9 mouse cellular contexts compared by ENCODE assay signal in genomic region chr4:49058557-49058956, GRCm38 (mm10). TPM values are rescaled to one million over a fixed set of nuclear protein-coding genes. Genes with fewer than 3 reads are reported as not detected.
DNase-seq lines count a peak whose midpoint lies in the region; ATAC-seq and TF ChIP-seq lines count a peak whose summit lies in the region.
"Had no signal": no experiment of that assay in that cellular context is flagged by ENCODE, and none has a peak within 500 bp of the region (broad histone marks: within the 10 kb centered on the region; RNA-seq: fewer than 3 reads in every experiment).

No protein-coding gene starts in this region.

- DNase-seq in heart, postnatal 14 days = no peak
- peak; percentile 11 for DNase-seq in embryo, embryonic 11.5 days (ENCODE audit: low read depth, low spot score)
- DNase-seq in hindbrain, postnatal 0 days (ENCODE audit: low spot score) = no peak
- no peak for DNase-seq in midbrain, embryonic 11.5 days (ENCODE audit: low spot score, missing footprints)
- DNase-seq in spleen, postnatal 4 days (ENCODE audit: low spot score in 2 of 2) = no peak
- DNase-seq in thymus, adult 2 months = no peak
- no peak for DNase-seq in gastrocnemius, adult 8-10 months (ENCODE audit: low spot score in 2 of 2)

- no peak overlapping the region for H3K27ac ChIP-seq in heart, embryonic 14.5 days (replicated peaks in 1 of 2; ENCODE audit: control insufficient read depth in 1 of 2, insufficient read depth in 1 of 2, low read depth in 2 of 2, low read length in 2 of 2)
- peak overlapping the region; percentile 81 for H3K27ac ChIP-seq in hindbrain, postnatal 0 days
- H3K27ac ChIP-seq in midbrain, embryonic 11.5 days (ENCODE audit: low read depth, low read length) = no peak overlapping the region
- no peak overlapping the region for H3K27ac ChIP-seq in thymus, adult 2 months (ENCODE audit: control insufficient read depth, insufficient read depth, low read length)

- no peak for ATAC-seq in heart, embryonic 14.5 days (ENCODE audit: insufficient number of reproducible peaks, insufficient read depth, low FRiP score, low read depth)
- ATAC-seq in hindbrain, postnatal 0 days = 0 out of 2 replicates have a peak, but pooled peaks have one; percentile 2
- ATAC-seq in midbrain, embryonic 11.5 days (ENCODE audit: low FRiP score) = peak; percentile 30

- intact Hi-C loops in heart, postnatal 14 days (cut with DNase I) = no loop called here

- 13% methylated on average over 7 of the region's 7 CpGs for WGBS in heart, embryonic 14.5 days
- WGBS in hindbrain, postnatal 0 days = 4% methylated on average over 7 of the region's 7 CpGs
- WGBS in midbrain, embryonic 11.5 days = 2% methylated on average over 7 of the region's 7 CpGs
- 24% methylated on average over 7 of the region's 7 CpGs for WGBS in thymus, adult 2 months

- TF ChIP-seq POLR2A in thymus, adult 2 months (IDR thresholded peaks at IDR 0.05; ENCODE audit: control insufficient read depth, extremely low read depth, insufficient read depth, low read length, poor library complexity) = no peak

- H3K36me3 ChIP-seq in heart, embryonic 14.5 days (ENCODE audit: control insufficient read depth, insufficient read depth, low read length) = no peaks in the 10 kb centered on the region
- no peaks in the 10 kb centered on the region for H3K36me3 ChIP-seq in hindbrain, postnatal 0 days (ENCODE audit: insufficient read depth, low read length)
- no peaks in the 10 kb centered on the region for H3K36me3 ChIP-seq in midbrain, embryonic 11.5 days (ENCODE audit: control insufficient read depth, insufficient read depth, low read length)
- no peaks in the 10 kb centered on the region for H3K36me3 ChIP-seq in thymus, adult 2 months (ENCODE audit: control insufficient read depth, insufficient read depth, low read length)

- peak overlapping the region; percentile 74 for H3K9ac ChIP-seq in heart, embryonic 14.5 days (ENCODE audit: low read length)
- H3K9ac ChIP-seq in hindbrain, postnatal 0 days (replicated peaks; ENCODE audit: low read length) = peak overlapping the region; percentile 59; the same call in 1 of the 2 replicates
- H3K9ac ChIP-seq in midbrain, embryonic 11.5 days (ENCODE audit: low read length) = peak overlapping the region; percentile 67

- peaks cover 15 to 19% of the 10 kb centered on the region in 2 experiments for H3K4me1 ChIP-seq in heart, embryonic 14.5 days (ENCODE audit: control insufficient read depth in 2 of 2, insufficient read depth in 2 of 2, low read length in 2 of 2)
- H3K4me1 ChIP-seq in hindbrain, postnatal 0 days (ENCODE audit: insufficient read depth, low read length) = peaks cover 23% of the 10 kb centered on the region
- H3K4me1 ChIP-seq in midbrain, embryonic 11.5 days (ENCODE audit: control insufficient read depth, insufficient read depth, low read length) = peaks cover 9% of the 10 kb centered on the region
- H3K4me1 ChIP-seq in thymus, adult 2 months (replicated peaks; ENCODE audit: control insufficient read depth, insufficient read depth, low read length) = no peaks in the 10 kb centered on the region

- H3K9me3 ChIP-seq in heart, embryonic 14.5 days (ENCODE audit: control insufficient read depth, low read length) = no peaks in the 10 kb centered on the region
- H3K9me3 ChIP-seq in hindbrain, postnatal 0 days (ENCODE audit: low read length) = no peaks in the 10 kb centered on the region
- no peaks in the 10 kb centered on the region for H3K9me3 ChIP-seq in midbrain, embryonic 11.5 days (ENCODE audit: control insufficient read depth, low read length)

- TF ChIP-seq CTCF in hindbrain, postnatal 0 days (IDR thresholded peaks at IDR 0.05; ENCODE audit: low read depth) = no peak
- no peak for TF ChIP-seq CTCF in thymus, adult 2 months (IDR thresholded peaks at IDR 0.05; ENCODE audit: borderline replicate concordance, control insufficient read depth, extremely low read depth, insufficient read depth, low read length, poor library complexity)

- H3K27me3 ChIP-seq in heart, embryonic 14.5 days (ENCODE audit: control insufficient read depth, insufficient read depth, low read length) = peaks cover 25% of the 10 kb centered on the region
- no peaks in the 10 kb centered on the region for H3K27me3 ChIP-seq in hindbrain, postnatal 0 days (ENCODE audit: insufficient read depth, low read length)
- H3K27me3 ChIP-seq in midbrain, embryonic 11.5 days (ENCODE audit: control insufficient read depth, insufficient read depth, low read length) = peaks cover 5% of the 10 kb centered on the region; the same call in 1 of the 2 replicates
- H3K27me3 ChIP-seq in thymus, adult 2 months (ENCODE audit: control insufficient read depth, insufficient read depth, low read length) = no peaks in the 10 kb centered on the region; the same call in 1 of the 2 replicates

- peak overlapping the region; percentile 99 for H3K4me2 ChIP-seq in heart, embryonic 14.5 days (ENCODE audit: low read length)
- peak overlapping the region; percentile 63 for H3K4me2 ChIP-seq in hindbrain, postnatal 0 days (ENCODE audit: low read depth, low read length)
- peak overlapping the region; percentile 63 for H3K4me2 ChIP-seq in midbrain, embryonic 11.5 days

- H3K4me3 ChIP-seq in heart, embryonic 14.5 days (ENCODE audit: control insufficient read depth in 1 of 2, insufficient read depth in 1 of 2, low read depth in 1 of 2, low read length in 2 of 2) = peak overlapping the region; percentile 71 to 80
- H3K4me3 ChIP-seq in hindbrain, postnatal 0 days (ENCODE audit: low read length) = peak overlapping the region; percentile 70
- H3K4me3 ChIP-seq in midbrain, embryonic 11.5 days (ENCODE audit: low read depth, low read length) = peak overlapping the region; percentile 45
- no peak overlapping the region for H3K4me3 ChIP-seq in thymus, adult 2 months (ENCODE audit: control insufficient read depth, insufficient read depth, low read length)

RNA-seq across cellular contexts. Expression of gene Plppr1, which starts 0.5 kb away (rescaled TPM):
- polyA plus RNA-seq in heart, embryonic 14.5 days (2014; fragmentation: Nextera tagmentation; extraction: Ambion mirVana) = 4.8 and 5.0 TPM in 2 replicates
- under 1 TPM; 0.07 to 0.20 TPM for total RNA-seq in heart, postnatal 14 days (2021)
- total RNA-seq in hindbrain, postnatal 0 days (2014; rRNA removed) = 38.7 and 46.1 TPM in 2 replicates
- polyA plus RNA-seq in hindbrain, postnatal 0 days (2015; fragmentation: Nextera tagmentation; extraction: Ambion mirVana) = 53.1 and 54.4 TPM in 2 replicates
- polyA plus RNA-seq in midbrain, embryonic 11.5 days (2014; fragmentation: Nextera tagmentation; extraction: Ambion mirVana) = 11.5 and 12.7 TPM in 2 replicates
- polyA plus RNA-seq in thymus, adult 2 months (2012; rRNA removed) = 0.04 and 0.06 TPM in 2 replicates
- total RNA-seq in gastrocnemius, adult 8-10 months (2022) = not detected
- polyA plus RNA-seq: liver, adult 2 months had no signal
